Mouse (Mus musculus): ENCODE measurements at regions not wholly inside any gene's neighbourhood (a gene's known extent, or its start where the extent isn't known, plus 50 kb on each side); places are given as distances from the start of the nearest gene placed in this dataset.
A peak's percentile ranks its signal among the peaks of the same experiment; 100 is the strongest.

- peak; percentile 54 for DNase-seq (ENCODE audit: low spot score)
These were observed 54.9 kb upstream of the Chst1 start for GRCm38 (mm10) chr2:92544364-92545151.

GRCm38 (mm10) chr2:92540841-92541240, 58.7 kb upstream of the Chst1 start:
- no peak for DNase-seq (ENCODE audit: low spot score)

- no peak for DNase-seq (ENCODE audit: low spot score)
These were observed 67.5 kb upstream of the Chst1 start for GRCm38 (mm10) chr2:92531996-92532395.

- no peak for DNase-seq (ENCODE audit: low spot score)
These were observed 68.8 kb upstream of the Chst1 start for GRCm38 (mm10) chr2:92530677-92531076.

- DNase-seq (ENCODE audit: low spot score) = no peak
These were observed 69.5 kb upstream of the Slc35c1 start for GRCm38 (mm10) chr2:92529670-92530322.

- peak; percentile 88 for DNase-seq (ENCODE audit: low spot score)
These were observed 68.8 kb upstream of the Slc35c1 start for GRCm38 (mm10) chr2:92529071-92529641.

- no peak for DNase-seq (ENCODE audit: low spot score)
These were observed 67.9 kb upstream of the Slc35c1 start for GRCm38 (mm10) chr2:92528119-92528830.

GRCm38 (mm10) chr2:92526676-92527395, 66.5 kb upstream of the Slc35c1 start:
- no peak for DNase-seq (ENCODE audit: low spot score)

- DNase-seq (ENCODE audit: low spot score) = no peak
These were observed 65.3 kb upstream of the Slc35c1 start for GRCm38 (mm10) chr2:92525628-92526027.

- DNase-seq (ENCODE audit: low spot score) = no peak
These were observed 64.8 kb upstream of the Slc35c1 start for GRCm38 (mm10) chr2:92525062-92525623.

- DNase-seq (ENCODE audit: low spot score) = peak; percentile 23
These were observed 64.1 kb upstream of the Slc35c1 start for GRCm38 (mm10) chr2:92524346-92524905.

GRCm38 (mm10) chr2:92523321-92523895, 63.1 kb upstream of the Slc35c1 start:
- DNase-seq (ENCODE audit: low spot score) = no peak

GRCm38 (mm10) chr2:92521527-92521926, 61.2 kb upstream of the Slc35c1 start:
- no peak for DNase-seq (ENCODE audit: low spot score)

- DNase-seq (ENCODE audit: low spot score) = no peak
These were observed 59.1 kb upstream of the Slc35c1 start for GRCm38 (mm10) chr2:92519396-92519795.

GRCm38 (mm10) chr2:92518891-92519290, 58.6 kb upstream of the Slc35c1 start:
- DNase-seq (ENCODE audit: low spot score) = no peak

GRCm38 (mm10) chr2:92514961-92515360, 54.6 kb upstream of the Slc35c1 start:
- no peak for DNase-seq (ENCODE audit: low spot score)

- no peak for DNase-seq (ENCODE audit: low spot score)
These were observed 51.7 kb upstream of the Slc35c1 start for GRCm38 (mm10) chr2:92511771-92512744.

Data from retina, embryonic 14.5 days (tissue).